Mouse (Mus musculus) midbrain, embryonic 15.5 days (tissue): ENCODE measurements around the gene Ifitm1. TPM values are rescaled to one million over a fixed set of nuclear protein-coding genes. Genes with fewer than 3 reads are reported as not detected.
"Not testable (repeated sequence)": the region's sequence is repeated elsewhere in the genome, so short reads cannot be mapped to it uniquely, and the experiment has no call there.

Experiments
- ATAC-seq: fragments of 200-750 bp; cut with Nextera tagmentation; replicated peaks from 2 replicates; pipeline ENCODE4 v1.8.0; 2017; ENCODE audit warnings: moderate TSS enrichment
- H3K27ac ChIP-seq: fragments of 300-500 bp; sonication (generic); 2 replicates; pipeline ENCODE4 v1.5.1; 2015; ENCODE audit warnings: mild to moderate bottlenecking, inconsistent platforms
- H3K27me3 ChIP-seq: fragments of 300-500 bp; sonication (generic); replicated peaks from 2 replicates; pipeline ENCODE4 v1.6.1; 2015; ENCODE audit warnings: inconsistent platforms
- H3K36me3 ChIP-seq: fragments of 300-500 bp; sonication (generic); replicated peaks from 2 replicates; pipeline ENCODE4 v1.6.1; 2015; ENCODE audit warnings: inconsistent platforms
- H3K4me1 ChIP-seq: fragments of 300-500 bp; sonication (generic); 2 replicates; pipeline ENCODE4 v1.6.1; 2015; ENCODE audit warnings: inconsistent platforms
- H3K4me2 ChIP-seq: fragments of 300-500 bp; sonication (generic); 2 replicates; pipeline ENCODE4 v1.6.1; 2015; ENCODE audit warnings: inconsistent platforms, mild to moderate bottlenecking, moderate library complexity
- H3K4me3 ChIP-seq: fragments of 300-500 bp; sonication (generic); 2 replicates; pipeline ENCODE4 v1.5.1; 2015; ENCODE audit warnings: mild to moderate bottlenecking, inconsistent platforms
- H3K9ac ChIP-seq: fragments of 300-500 bp; sonication (generic); 2 replicates; pipeline ENCODE4 v1.6.1; 2015; ENCODE audit warnings: mild to moderate bottlenecking, inconsistent platforms
- H3K9me3 ChIP-seq: fragments of 300-500 bp; sonication (generic); 2 replicates; pipeline ENCODE4 v1.6.1; 2016; ENCODE audit warnings: inconsistent platforms
- WGBS: fragments of 180-500 bp; shearing (Covaris S2); methylation state at CpG from one replicate; pipeline ENCODE4 v1.1.7; 2015; ENCODE audit warnings: mixed read lengths; 5-methylcytosine and 5-hydroxymethylcytosine counted together
- polyA plus RNA-seq: library from polyadenylated mRNA; unstranded; fragments of >200 nt; fragmentation: Nextera tagmentation; extraction: Ambion mirVana; gene quantifications from 2 replicates; pipeline ENCODE4 v1.2.1, GENCODE M21; 2015

Ifitm1 gene
- polyA plus RNA-seq, 1 experiment from 2014 or later: 14.9 TPM

DNA sequence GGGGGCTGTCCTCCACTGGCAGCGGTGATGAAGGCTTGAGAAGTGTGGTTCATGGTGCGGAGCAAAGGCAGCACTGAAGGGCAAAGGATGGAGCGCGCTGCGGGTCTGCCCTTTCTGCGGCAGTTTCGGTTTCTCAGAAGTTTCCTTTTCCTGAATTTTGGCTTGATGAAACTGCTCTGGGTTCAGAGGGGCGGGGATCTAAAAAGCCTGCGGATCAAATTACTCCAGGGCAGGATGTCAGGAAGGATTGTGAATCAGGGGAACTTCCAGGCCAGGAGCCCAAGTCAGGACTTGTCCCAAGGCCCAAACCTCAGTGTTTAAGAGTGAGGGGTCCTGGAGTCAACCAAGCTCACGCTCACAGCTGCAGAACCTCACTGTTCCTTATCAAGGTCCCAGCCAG lies 43.6 kb downstream of the Ifitm1 start, which contains the start of gene Ifitm3:
Gene Ifitm3 (minus strand): TSS at position 178 of the 400 bp plus-strand sequence.
- peak within 1 kb of the TSS; percentile 13; the same call in 1 of the 2 replicates for H3K4me3 ChIP-seq
- H3K9ac ChIP-seq: no peak within 1 kb of the TSS
- no peak for ATAC-seq
- no peak within 1 kb of the TSS for H3K27ac ChIP-seq
- H3K9me3 ChIP-seq: no peaks in the 10 kb centered on the region
- no peaks in the 10 kb centered on the region; the same call in 1 of the 2 replicates for H3K4me1 ChIP-seq
- WGBS: 35% methylated on average over 10 of the region's 10 CpGs
- no peaks in the 10 kb centered on the region for H3K36me3 ChIP-seq
- no peaks in the 10 kb centered on the region for H3K27me3 ChIP-seq
- peak within 1 kb of the TSS; percentile 13; the same call in 1 of the 2 replicates for H3K4me2 ChIP-seq

DNA sequence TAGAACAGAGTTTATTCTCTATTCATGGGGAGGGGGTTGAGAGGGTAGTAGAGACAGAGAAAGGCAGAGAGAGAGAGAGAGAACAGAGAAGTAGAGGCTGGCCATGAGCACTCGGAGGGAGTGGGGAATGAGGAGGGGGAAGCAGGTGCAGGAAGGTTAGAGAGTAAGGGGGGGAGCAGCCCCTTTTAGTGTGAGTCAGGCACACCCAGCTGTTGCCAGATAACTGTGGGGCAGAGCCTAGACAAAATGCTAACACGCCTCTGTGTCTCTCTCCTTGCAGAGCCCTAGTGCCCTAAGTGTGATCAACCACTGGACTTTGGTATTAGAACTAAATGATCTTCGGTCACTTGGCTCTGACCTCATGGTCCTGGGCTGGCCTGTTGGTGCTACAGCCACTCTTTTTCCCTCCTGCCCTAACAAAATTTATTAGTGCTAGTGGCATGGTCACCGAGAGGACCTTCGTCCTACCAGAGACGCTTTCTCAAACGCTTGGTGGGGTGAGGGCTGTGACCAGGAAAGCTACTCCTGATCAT lies 44.3 kb downstream of the Ifitm1 start:
- Histone ChIP-seq H3K9ac (no peak overlapping the region), H3K27me3 (no peaks in the 10 kb centered on the region), H3K4me3 (no peak overlapping the region), H3K4me2 (no peak overlapping the region), H3K9me3 (no peaks in the 10 kb centered on the region), H3K36me3 (no peaks in the 10 kb centered on the region), H3K27ac (no peak overlapping the region), H3K4me1 (no peaks in the 10 kb centered on the region; the same call in 1 of the 2 replicates)
- 87% methylated on average over 7 of the region's 7 CpGs for WGBS
- no peak for ATAC-seq

DNA sequence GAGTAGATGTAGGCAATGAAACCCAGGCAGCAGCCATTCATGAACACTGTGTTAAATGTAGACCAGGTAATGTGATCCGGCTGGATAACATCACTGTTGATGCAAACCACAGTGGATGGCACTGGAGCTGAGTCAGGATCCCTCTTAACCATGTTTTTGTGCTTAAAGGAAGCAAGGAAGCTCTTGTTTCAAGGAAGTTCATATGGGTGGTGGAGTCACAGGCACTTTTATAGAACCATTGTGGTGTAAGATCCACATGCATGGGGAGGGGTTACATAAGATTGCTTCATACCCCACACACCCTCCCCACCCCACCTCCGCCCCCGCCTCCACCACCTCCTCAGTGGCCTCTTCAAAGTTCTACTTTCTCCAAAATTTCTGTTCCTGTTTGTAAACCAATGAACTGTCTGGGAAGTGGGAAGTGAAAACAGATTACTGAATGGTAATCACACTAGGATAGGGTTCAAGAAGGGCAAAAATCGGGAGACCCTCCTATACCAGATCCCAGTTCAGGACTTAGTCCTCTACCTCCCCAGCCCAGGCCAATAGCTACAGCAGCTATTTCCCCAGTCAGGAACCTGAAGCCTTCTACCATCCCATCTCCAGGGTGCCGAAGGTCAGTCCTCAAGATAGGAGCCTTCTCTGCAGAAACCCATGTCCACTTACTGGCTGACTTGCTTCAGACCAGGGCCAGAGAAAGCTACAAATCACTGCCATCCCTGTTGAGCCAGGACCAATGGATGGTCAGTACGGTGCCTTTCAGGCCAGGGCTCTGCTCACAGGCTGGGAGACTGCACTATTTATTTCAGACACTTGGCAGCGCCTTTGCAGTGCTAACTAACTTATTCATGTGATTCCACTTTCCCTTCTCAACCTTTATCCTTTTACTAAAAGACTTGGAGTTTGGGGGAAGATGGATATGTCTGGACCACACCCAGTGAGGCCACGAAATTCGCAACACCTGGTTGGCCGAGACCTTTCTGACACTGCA lies 50.0 kb downstream of the Ifitm1 start:
- Histone ChIP-seq H3K9me3 (no peaks in the 10 kb centered on the region), H3K36me3 (no peaks in the 10 kb centered on the region), H3K4me3 (no peak overlapping the region), H3K4me1 (no peaks in the 10 kb centered on the region), H3K9ac (no peak overlapping the region), H3K27me3 (no peaks in the 10 kb centered on the region), H3K4me2 (no peak overlapping the region), H3K27ac (no peak overlapping the region)
- no peak for ATAC-seq
- 88% methylated on average over 10 of the region's 10 CpGs for WGBS

DNA sequence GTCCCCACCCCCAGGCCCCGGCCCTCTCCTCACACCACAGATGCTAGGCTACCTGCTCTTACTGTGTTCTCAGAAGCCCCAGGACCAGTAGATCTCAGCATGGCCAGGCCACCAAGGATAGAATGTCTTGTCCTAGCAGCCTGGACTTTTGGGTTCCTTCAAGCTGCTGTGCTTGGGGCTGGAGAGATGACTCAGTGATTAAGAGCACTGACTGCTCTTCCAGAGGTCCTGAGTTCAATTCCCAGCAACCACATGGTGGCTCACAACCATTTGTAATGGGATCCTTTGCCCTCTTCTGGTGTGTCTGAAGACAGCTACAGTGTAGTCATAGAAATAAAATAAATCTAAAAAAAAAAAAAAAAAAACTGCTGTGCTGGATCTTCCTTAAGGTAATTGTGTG lies 50.8 kb downstream of the Ifitm1 start, which contains the start of gene Ifitm6:
Gene Ifitm6 (minus strand): TSS at position 101 of the 400 bp plus-strand sequence.
- not testable (repeated sequence) for H3K9ac ChIP-seq, ATAC-seq, H3K4me1 ChIP-seq, H3K4me3 ChIP-seq, H3K27ac ChIP-seq, H3K27me3 ChIP-seq, H3K9me3 ChIP-seq, H3K36me3 ChIP-seq, H3K4me2 ChIP-seq
- 94% methylated on average over 1 of the region's 1 CpGs for WGBS

DNA sequence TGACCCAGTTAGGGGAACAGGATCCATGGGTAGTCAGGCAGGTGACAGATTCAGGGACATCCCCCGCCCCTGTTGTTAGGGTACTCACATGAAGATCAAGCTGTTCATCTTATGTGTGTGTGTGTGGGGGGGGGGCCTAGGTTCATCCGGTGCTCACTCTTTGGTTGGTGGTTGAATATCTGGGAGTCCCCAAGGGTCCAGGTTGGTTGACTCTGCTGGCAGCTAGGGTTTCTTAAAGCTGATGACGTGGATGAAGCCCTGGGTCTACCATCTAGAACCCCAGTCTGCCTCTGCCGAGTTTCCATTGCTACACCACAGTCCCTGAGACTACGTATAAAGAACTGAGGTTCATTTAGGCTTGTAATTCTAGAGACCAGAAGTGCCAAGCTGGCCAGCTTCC lies 52.0 kb downstream of the Ifitm1 start:
- Histone ChIP-seq H3K27ac (no peak overlapping the region), H3K9me3 (no peaks in the 10 kb centered on the region), H3K4me1 (no peaks in the 10 kb centered on the region), H3K4me3 (no peak overlapping the region), H3K4me2 (no peak overlapping the region), H3K36me3 (no peaks in the 10 kb centered on the region), H3K9ac (no peak overlapping the region), H3K27me3 (no peaks in the 10 kb centered on the region)
- no peak for ATAC-seq
- 93% methylated on average over 5 of the region's 5 CpGs for WGBS

Other genes with a start within 250 kb of the Ifitm1 start
- gene Cyp2e1, start 203.5 kb upstream of the Ifitm1 start, polyA plus RNA-seq: not detected in 2 replicates
- 0.45 and 0.55 TPM in 2 replicates for gene Syce1, start 179.4 kb upstream of the Ifitm1 start, polyA plus RNA-seq
- 34.1 and 36.5 TPM in 2 replicates for gene Zfp941, start 145.0 kb upstream of the Ifitm1 start, polyA plus RNA-seq
- gene Urah, start 132.2 kb upstream of the Ifitm1 start, polyA plus RNA-seq: 0.38 TPM in 1 of 2 replicates, not detected in the other
- not detected in 2 replicates for gene Scgb1c1, start 121.7 kb upstream of the Ifitm1 start, polyA plus RNA-seq
- not detected in 2 replicates for gene Odf3, start 119.4 kb upstream of the Ifitm1 start, polyA plus RNA-seq
- 0.23 and 0.36 TPM in 2 replicates for gene Gm45785, start 110.9 kb upstream of the Ifitm1 start, polyA plus RNA-seq
- 110 and 111 TPM in 2 replicates for gene Ric8a, start 110.3 kb upstream of the Ifitm1 start, polyA plus RNA-seq
- gene Bet1l, start 109.6 kb upstream of the Ifitm1 start, polyA plus RNA-seq: 41.1 and 46.2 TPM in 2 replicates
- gene Psmd13, start 85.3 kb upstream of the Ifitm1 start, polyA plus RNA-seq: 279 and 282 TPM in 2 replicates
- gene Sirt3, start 84.9 kb upstream of the Ifitm1 start, polyA plus RNA-seq: 54.0 and 55.5 TPM in 2 replicates
- not detected in 2 replicates for gene Cox8b, start 66.8 kb upstream of the Ifitm1 start, polyA plus RNA-seq
- 0.56 and 0.63 TPM in 2 replicates for gene Nlrp6, start 46.3 kb upstream of the Ifitm1 start, polyA plus RNA-seq
- 6.2 and 8.4 TPM in 2 replicates for gene Pgghg, start 25.8 kb upstream of the Ifitm1 start, polyA plus RNA-seq
- 0.65 and 1.1 TPM in 2 replicates for gene Ifitm5, start 16.9 kb upstream of the Ifitm1 start, polyA plus RNA-seq
- gene Gm45717, start 11.3 kb upstream of the Ifitm1 start, polyA plus RNA-seq: not detected in 2 replicates
- gene Ifitm2, start 11.2 kb upstream of the Ifitm1 start, polyA plus RNA-seq: 135 and 145 TPM in 2 replicates
- gene Ifitm3, start 43.5 kb downstream of the Ifitm1 start, polyA plus RNA-seq: 40.9 and 59.9 TPM in 2 replicates
- 0.99 and 1.4 TPM in 2 replicates for gene Ifitm6, start 50.7 kb downstream of the Ifitm1 start, polyA plus RNA-seq
- not detected in 2 replicates for gene Gm17387, start 61.9 kb downstream of the Ifitm1 start, polyA plus RNA-seq
- gene B4galnt4, start 93.9 kb downstream of the Ifitm1 start, polyA plus RNA-seq: 59.2 and 64.1 TPM in 2 replicates
- gene Pkp3, start 111.0 kb downstream of the Ifitm1 start, polyA plus RNA-seq: 0.84 TPM in 1 of 2 replicates, not detected in the other
- gene Sigirr, start 133.4 kb downstream of the Ifitm1 start, polyA plus RNA-seq: 2.3 and 2.7 TPM in 2 replicates
- gene Ano9, start 150.6 kb downstream of the Ifitm1 start, polyA plus RNA-seq: 0.36 and 0.42 TPM in 2 replicates
- gene Ptdss2, start 155.2 kb downstream of the Ifitm1 start, polyA plus RNA-seq: 83.3 and 86.2 TPM in 2 replicates
- 40.6 and 44.4 TPM in 2 replicates for gene Rnh1, start 205.6 kb downstream of the Ifitm1 start, polyA plus RNA-seq
- 181 and 195 TPM in 2 replicates for gene Hras, start 226.8 kb downstream of the Ifitm1 start, polyA plus RNA-seq
- 12.8 and 13.8 TPM in 2 replicates for gene Lrrc56, start 226.9 kb downstream of the Ifitm1 start, polyA plus RNA-seq
- gene Lmntd2, start 246.9 kb downstream of the Ifitm1 start, polyA plus RNA-seq: 0.87 and 1.4 TPM in 2 replicates
- 24.0 and 26.3 TPM in 2 replicates for gene Rassf7, start 248.6 kb downstream of the Ifitm1 start, polyA plus RNA-seq